Mouse (Mus musculus): ENCODE measurements around the gene Otud6a.

DNA sequence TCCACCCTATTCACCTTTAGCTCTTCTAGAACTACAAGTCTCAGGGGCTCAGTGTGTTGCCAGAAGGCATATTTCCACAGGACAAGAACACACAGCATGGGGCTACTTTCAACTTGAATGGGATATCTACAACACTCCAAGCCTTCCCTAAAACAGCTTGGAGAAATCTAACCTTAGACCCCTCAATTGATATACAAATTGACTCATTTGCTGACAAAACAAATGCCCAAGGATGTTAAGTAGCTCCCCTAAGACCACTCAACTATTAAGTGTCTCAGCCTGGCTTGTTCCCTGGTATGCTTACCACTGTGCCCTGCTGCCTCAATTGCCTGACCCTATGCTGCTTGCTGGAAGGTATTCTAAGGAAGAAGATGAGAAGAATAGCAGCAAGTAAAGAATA, 27.9 kb upstream of the Otud6a start:
- TF ChIP-seq CTCF (IDR thresholded peaks at IDR 0.05; ENCODE audit: insufficient read depth, low read length) = no peak
- no peak for TF ChIP-seq POLR2A (IDR thresholded peaks at IDR 0.05; ENCODE audit: borderline replicate concordance, extremely low read depth, low read depth, low read length)
